Mouse (Mus musculus) gastrocnemius, postnatal 36 days (tissue): Measurements from ENCODE around the gene Rabggtb. TPM values are rescaled to one million over a fixed set of nuclear protein-coding genes. Genes with fewer than 3 reads are reported as not detected.

ENCODE experiments used
- DNase-seq, 2 experiments: peaks; one replicate each; pipeline ENCODE4 v3.0.0; 2022
- intact Hi-C: fragments of 180-260 bp; cut with DNase I; formaldehyde crosslinking; loops from one replicate; pipeline ENCODE4 v1.15.1; 2025
- total RNA-seq, 2 experiments: library from RNA; stranded (reverse); gene quantifications; 2 replicates each; pipeline ENCODE4 v1.2.3; 2021

The Rabggtb gene
- total RNA-seq, 2 experiments from 2014 or later: 60.2 to 63.7 TPM

DNA sequence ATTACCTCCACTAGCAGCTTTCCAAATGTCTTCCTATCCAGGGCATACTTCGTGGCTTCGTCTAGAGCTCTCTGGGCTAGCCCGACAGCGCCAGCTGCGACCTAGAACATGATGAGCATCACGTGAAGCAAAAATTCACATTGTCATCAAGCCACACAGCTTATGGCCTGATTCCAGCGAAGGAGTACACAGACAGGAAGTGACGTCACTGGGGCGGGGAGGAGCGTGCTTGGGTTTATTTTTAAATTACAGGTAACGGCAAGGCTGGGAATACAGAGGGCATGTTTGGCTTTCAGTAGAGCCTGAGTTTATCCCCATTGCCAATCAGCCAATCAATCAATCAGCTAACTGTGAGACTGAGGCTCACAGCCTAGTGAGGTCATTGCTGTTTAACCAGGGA is 16.7 kb upstream of the Rabggtb start:
- DNase-seq: no peak
- intact Hi-C loops: no loop called here

DNA sequence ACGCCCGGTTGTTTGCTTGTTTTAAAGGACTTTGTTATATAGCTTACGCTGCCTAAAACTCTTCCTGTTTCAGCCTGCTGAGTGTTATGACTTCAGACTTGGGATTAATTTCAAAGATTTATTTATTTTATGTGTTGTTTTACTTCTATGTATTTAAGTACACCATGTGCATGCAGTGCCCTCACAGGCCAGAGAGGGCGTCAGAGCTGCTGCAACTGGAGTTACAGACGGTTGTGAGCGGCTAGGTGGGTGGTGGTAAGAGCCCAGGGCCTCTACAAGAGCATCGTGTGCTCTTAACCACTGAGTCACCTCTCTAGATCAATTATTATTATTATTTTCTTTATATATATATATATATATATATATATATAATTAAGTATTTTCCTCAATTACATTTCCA is 13.5 kb upstream of the Rabggtb start:
- intact Hi-C loops: no loop called here
- no peak for DNase-seq

DNA sequence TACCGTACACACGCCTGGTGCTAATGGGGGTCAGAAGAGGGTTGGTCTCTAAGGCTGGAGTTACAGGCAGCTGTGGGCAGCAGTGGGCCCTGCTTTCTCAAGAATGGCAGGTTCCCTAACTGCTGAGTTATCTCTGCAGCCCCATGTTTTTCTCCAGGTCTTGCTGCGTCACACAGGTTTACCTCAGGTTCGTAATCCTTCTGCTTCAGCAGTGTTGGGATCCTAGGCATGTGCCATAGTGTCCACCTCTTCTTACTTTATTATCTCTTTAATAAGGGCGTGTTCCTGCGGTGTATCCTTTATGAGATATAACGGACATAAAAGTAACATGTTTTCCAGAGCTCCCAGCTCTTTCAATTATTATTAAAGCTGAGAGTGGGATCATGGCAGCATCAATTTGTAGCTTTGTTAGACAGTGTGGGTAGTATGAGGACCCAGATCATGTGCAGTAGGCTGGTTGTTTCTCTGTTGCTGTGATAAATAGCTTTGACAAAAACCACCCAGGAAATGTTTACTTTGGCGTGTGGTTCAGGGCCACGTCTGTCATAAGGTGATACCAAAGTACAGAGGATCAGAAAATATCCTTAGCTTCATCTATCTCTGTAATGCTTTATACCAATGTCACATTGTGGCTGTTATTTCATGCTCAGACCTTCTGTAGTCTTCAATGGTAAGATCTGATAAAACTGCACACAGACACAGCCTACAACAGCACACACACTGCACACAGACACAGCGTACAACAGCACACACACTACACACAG is 8.5 kb upstream of the Rabggtb start:
- no peak for DNase-seq
- intact Hi-C loops: no loop called here

DNA sequence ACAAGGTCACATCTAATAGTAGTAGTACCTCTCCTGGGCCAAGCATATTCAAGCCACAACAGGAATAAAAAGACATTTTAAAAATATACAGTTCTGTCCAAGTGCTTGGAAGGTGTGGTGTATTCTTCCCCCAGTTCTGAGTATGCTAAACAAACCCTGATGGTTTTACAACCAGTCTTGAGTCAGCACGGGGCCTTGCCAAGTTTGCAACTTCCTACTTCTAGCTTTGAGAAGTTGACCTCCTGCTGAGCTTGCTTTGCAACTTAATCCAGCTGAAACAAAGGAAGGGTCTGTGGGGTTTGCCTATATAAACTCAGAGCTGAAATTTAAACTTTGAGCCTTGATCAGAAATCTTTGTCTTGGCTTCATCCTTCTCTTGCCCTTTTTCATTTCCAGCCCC is 4.4 kb upstream of the Rabggtb start:
- no peak for DNase-seq
- intact Hi-C loops: no loop called here

DNA sequence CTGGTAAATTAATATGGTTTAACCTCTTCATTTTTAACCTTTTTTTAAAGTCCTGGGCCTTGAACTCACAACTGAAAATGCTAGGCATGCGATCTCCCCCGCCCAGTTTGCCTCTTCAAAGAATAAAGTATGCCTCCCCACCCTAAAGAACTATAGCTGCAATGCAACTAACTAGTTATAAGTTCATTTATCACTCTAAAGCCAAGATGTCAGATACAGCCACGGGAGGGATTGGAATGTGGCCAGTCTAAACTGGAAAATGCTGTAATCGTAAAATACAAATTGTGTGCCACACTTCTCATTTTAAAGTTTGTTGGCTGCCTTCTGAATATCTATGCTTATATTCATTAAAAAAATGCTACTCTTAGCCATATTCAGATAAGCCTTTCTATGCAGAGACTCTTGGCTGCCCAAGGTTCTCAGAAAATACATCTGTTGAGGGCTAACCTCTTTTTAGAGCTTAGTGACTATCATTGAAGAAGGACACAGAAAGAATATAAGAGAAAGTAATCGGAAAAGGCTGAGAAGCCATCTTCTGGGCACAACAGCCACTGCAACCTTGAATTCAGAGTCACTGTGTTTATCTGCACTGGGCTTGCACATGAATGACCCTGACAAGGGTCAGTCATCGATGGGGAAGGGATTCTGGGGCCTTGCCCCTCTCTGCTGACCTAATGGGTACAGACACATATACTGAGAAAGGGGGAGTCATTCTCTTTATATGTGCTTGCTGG is 868 bp upstream of the Rabggtb start:
- DNase-seq: no peak
- intact Hi-C loops: loop anchor here (2.0 kb wide), 1 partner anchor 31 kb away; the partner anchor contains the start of gene Acadm

DNA sequence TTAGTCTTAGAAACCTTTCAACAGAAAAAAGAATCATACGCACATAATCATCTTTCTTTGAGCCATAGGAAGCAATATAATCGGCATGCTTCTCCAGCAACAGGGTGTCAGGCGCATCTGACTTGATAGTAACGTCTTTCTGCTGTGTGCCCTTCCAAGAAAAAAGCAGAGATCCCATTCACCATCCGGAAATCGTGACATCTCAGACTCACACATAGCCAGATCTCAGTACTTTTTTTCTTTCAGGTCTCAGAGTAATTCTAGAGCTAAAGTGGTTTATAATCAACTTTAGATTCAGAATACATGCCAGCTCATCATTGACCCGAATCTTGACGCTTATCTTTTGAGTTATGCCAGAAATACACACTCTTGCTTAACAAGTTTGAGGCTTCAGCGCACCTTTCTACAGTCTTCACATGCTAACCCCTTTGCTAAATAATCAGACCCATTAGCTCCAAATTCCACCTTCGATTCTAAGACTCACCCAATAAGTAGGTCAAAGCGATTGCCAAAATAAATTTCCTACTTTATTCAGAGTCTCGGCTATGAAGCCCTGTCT is 848 bp downstream of the Rabggtb start:
- no peak for DNase-seq
- intact Hi-C loops: loop anchor here (2.0 kb wide), 1 partner anchor 33 kb away; the partner anchor contains the start of gene Acadm

DNA sequence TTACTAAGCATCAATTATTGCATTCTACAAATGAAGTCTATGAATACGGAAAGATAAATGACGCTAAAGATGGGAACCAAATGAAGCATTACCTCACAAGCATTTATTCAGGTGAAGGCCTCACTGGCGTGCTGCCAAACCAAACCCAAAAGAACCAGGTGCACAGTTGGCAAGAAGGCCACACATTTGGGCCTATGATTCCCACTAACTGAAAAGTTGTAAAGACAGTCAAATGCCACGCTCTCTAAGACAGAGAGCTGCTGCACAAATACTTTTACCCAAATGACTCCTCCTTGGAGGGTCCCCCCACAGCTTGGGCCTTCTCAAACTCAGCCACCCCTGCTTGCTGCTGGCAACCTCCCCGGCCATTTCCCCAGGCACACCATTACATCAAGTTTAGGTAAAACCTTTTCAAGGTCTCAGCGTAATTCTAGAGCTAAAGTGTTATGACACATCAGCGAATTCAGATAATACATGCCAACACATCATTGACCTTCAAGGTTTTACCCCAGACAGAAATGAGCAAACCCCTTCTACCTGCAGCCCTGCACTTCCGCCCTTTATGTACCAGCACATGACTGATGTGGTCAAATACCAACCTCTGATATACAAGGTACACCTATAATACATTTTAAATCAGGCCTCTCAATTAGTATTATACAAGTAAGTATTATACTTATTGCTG is 1.5 kb downstream of the Rabggtb start:
- intact Hi-C loops: no loop called here
- no peak for DNase-seq

DNA sequence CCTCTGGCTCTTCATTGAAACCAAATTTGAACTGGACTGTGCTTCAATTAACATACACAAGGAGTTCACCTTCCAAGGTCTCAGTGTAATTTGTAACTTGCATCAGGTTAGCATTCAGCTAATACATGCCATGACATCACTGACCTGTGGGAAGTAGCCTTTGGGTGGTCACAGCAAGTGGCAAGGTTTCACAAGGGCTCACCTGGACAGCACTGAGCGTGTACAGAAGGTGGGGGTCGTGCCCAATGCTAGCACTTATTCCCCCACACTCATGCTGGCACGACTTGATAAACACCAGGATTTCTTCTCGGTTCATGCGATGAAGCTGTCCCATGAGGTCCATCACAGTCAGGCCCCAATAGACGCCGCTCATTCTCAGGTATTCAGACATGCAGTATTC is 2.3 kb downstream of the Rabggtb start:
- intact Hi-C loops: no loop called here
- DNase-seq: no peak

DNA sequence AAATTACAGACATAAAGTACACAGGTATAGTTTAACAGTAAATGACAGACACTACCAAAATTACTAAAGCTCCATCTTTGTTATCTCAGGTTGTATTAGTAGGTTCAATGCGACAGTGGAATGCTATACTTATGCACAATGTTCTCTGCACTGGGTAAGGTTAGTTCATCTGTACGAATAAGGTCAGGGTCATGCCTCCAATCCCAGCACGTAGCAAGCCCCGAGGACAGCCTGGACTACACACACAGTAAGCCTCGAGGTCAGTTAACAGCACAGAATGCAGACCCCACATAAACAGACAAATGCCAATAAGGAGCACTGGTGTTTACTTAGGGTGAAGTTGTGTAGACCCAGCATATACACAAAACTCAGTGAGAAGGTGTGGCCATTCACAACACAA is 3.9 kb downstream of the Rabggtb start:
- intact Hi-C loops: no loop called here
- DNase-seq: no peak

DNA sequence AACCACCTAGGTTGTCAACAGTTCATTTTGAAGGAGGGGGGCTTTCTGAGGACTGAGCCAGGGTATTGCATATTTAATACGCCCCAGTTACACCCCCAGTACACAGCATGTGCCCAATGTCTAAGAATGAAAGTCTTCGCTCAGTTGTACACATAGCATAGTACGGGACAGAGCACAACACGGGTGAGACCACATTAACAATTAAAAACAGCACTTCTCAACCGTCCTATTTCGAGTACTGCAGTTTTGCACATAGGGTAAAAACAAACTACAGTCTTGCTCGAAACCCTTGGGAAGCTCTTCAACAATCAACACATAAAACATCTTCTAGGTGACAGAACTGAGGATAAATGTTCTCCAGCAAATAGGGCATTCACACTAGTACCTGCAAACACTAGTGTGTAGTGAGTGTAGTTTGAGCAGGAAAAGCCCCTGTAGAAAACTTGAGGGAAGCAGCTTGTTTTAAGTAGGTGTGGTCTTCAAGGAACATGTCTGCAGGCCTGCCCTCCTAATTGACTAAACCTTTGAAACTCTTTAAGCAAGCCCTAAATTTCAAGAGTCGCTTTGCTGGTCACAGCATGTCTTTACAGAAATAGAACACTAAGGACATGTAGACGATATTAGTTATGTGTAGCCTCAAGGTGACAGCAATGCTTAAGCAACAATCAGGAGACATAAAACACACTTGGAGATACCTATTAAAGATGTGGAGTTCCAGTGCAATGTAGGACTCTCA is 6.5 kb downstream of the Rabggtb start, which contains the start of gene Msh4:
Gene Msh4, minus strand, starts transcription at position 3 of the 736 bp plus-strand sequence.
- no peak for DNase-seq
- intact Hi-C loops: no loop called here

DNA sequence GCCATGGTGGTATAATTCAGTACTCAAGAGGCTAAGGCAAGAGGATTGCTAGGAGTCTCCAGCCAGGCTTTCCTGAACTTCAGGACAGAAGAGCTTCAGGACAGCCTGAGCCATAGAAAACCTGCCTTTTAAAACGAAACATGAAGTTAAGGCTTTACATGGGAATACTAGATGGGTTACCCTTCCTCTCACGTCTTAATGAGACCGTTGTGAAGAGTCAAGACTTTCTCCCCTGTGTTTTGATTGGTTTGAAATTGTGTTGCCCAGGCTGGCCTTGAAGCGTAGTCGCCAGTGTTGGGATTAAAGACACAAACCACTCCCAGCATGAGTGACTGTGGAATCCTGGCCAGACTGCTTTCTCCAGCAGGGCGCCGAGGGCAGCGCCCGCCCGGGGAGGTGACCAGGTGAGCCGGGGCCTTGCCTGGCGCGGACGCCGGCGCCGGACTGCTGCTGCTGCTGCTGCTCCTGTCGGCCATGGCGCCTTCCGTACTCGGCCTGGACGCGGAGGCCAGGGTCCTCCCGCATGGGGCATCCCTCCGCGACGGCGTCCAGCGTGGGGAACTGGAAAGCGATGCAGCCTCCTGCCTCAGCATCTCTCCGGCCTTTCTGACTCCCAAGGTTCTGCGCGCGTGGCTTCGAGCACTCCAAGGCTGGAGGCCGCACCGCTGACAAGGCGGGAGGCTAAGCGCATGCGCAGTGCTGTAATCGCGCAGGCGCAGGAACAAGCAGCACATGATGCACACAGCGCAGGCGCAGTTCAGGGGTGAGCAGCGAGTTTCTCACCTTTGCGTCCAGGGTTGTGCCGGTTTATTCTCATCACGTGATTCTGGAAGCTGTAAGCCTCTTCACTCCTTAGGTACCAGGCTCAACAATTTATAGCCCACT is 7.3 kb downstream of the Rabggtb start:
- intact Hi-C loops: no loop called here
- DNase-seq: no peak

DNA sequence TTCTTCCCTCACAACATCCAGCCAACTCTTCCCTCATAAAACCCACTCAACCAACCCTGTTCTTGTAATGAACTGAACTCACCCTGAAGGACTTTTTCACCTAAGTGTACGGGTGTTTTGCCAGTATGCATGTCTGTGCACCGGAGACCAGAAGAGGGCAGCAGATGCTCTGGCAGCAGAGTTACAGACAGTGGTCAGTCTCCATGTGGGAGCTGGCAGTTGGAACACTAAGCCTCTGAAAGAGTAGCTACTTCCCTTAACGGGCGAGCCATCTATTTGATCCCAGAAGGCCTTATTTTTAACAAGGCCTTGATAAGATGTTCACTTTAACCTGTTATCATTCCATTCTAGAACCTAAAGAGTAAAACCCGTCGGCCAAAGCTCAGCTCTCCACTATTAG is 8.2 kb downstream of the Rabggtb start:
- peak; percentile 25 to 34 for DNase-seq
- intact Hi-C loops: loop anchor here (5.0 kb wide), 1 partner anchor 323 kb away; no protein-coding TSS in a partner anchor

DNA sequence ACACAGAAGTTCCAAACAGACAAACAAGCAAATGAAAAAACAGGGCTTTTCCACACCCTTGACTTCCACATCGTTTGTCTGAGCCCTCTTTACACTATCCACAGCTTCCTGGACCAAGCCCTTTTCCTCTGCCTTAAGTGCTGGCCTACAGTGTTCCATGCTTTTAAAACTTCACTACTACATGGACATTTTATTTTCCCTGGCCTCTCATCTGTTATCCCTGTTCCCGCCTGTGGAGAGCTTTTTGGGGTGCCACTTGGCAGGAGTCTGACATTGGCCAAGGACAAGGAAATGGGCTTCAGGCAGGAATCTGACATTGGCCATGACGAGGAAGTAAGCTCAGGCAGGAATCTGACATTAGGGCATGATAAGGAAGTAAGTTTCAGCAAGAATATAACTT is 10.2 kb downstream of the Rabggtb start:
- no peak for DNase-seq
- intact Hi-C loops: loop anchor here (5.0 kb wide), 1 partner anchor 325 kb away; no protein-coding TSS in a partner anchor

DNA sequence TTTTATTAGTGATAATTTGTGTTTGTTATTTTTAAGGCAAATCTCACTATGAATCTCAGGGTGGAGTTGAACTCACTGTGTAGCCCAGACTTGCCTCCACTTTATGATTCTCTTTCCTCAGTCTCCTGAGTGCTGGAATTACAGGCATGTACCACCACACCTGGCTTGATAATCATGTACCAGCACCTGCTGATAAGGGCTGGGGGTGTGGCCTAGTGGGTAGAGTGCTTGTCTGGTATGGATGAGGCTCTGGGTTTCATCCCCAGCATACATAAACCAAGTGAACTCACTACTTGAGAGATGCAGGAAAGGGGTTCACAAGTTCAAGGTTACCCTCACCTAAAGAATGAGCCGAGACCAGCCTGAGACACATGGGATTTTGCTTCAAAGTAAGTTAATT is 10.9 kb downstream of the Rabggtb start:
- intact Hi-C loops: loop anchor here (5.0 kb wide), 1 partner anchor 325 kb away; no protein-coding TSS in a partner anchor
- DNase-seq: no peak

DNA sequence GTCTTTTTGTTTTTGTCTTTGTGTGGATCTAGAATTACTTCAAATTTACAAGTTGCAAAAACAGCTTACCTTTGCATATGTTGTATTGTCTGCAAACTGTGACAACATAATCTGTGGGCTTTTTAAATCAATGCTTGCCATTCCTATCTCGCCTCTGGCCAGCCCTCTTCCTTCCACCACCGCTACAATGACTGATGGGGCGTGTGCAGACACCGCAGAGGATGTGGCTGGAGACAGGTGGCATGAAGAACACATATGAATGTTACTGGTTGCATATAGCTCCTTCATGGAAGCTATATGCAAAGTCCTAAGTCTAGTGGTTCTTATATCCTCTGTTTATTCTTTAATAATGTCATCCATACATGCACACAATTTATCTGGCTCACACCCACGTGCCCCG is 15.6 kb downstream of the Rabggtb start:
- intact Hi-C loops: no loop called here
- DNase-seq: no peak

DNA sequence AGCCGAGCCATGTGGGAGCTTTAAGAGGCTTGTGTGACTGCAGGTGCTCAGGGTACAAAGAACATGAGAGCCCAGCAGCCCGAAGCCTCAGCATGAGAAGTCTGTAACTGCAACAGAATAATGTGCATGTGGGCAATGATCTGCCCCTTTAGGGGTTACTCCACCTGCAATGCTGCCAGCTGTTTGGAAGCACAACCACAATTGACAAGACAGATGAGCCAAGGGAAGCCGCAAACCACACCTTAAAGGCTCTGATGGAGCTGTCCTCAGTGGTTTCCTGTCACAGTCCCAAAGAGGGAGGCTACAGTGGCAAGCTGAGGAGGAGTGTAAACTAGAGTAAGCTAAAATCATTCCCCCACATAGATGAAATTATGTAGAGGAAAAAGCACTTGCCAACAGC is 17.4 kb downstream of the Rabggtb start:
- DNase-seq: no peak
- intact Hi-C loops: no loop called here

DNA sequence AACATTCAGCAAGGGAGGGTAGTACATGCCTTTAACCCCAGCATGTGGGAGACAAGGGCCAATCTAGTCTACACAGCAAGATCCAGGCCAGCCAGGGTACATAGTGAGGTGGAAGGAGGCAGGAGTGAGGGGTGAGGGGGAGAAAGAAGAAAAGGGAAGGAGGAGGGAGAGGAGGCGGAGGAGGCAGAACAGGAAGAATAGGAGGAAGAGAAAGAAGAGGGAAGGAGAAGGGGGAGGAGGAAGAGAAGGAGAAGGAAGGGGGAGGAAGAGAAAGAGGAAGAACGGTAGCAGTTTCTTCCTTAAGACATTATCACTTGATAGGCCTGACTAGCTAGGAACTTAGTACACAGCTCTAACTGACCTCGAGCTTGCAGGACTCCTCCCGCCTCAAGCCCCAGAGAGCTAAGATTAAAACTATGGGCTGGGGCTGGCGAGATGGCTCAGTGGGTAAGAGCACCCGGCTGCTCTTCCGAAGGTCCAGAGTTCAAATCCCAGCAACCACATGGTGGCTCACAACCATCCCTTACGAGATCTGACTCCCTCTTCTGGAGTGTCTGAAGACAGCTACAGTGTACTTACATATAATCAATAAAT is 23.5 kb downstream of the Rabggtb start:
- DNase-seq: no peak
- intact Hi-C loops: no loop called here

DNA sequence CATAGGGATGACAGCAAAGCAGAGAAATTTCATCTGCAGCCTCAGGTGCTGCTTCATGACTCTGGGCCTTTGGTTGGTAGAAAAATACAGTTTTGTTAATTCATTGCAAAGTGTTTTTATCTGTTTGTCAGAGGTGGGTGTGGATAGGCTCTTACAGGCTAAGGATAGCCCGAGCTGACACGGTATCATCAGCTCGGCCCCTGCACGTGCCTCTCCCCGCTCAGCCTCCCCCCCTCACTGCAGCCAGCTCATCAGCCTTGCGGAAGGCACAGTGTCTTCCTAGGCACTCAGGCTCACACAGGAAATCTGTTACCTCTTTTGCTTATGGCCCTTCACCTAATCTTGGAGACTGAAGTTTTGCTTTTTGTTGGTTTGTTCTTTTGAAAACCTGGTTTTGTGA is 24.7 kb downstream of the Rabggtb start:
- intact Hi-C loops: no loop called here
- no peak for DNase-seq

DNA sequence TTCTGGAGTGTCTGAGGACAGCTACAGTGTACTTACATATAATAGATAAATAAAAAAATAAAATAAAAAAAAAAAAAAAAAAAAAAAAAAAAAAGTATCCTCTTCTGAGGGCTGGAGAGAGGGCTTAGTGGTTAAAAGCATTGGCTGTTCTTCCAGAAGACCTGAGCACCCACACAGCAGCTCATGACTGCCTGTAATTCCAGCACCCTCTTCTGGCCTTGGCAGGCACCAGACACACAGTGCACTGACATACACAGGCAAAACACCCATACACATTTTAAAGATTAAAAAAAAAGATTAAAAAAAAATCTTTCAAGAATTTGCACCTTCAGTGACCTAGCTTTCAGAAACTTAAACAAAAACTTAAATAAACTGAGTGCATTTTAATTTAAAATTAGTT is 26.5 kb downstream of the Rabggtb start:
- intact Hi-C loops: no loop called here

More for the DNA sequence above, 26.5 kb downstream of the Rabggtb start:
- no peak for DNase-seq
